Mouse (Mus musculus) kidney, adult 2 months (tissue): Measurements from ENCODE around the gene Mex3a. TPM values are rescaled to one million over a fixed set of nuclear protein-coding genes. Genes with fewer than 3 reads are reported as not detected.

Source experiments
- DNase-seq: peaks from one replicate; pipeline ENCODE4 v3.0.0; 2021
- H3K27ac ChIP-seq: fragments of 200-500 bp; 2 replicates; pipeline ENCODE4 v1.5.1; 2012; ENCODE audit warnings: low read depth, low read length, control low read depth, inconsistent platforms; ENCODE audit not compliant: insufficient read depth
- H3K27me3 ChIP-seq: fragments of 200-500 bp; replicated peaks from 2 replicates; pipeline ENCODE4 v1.6.1; 2012; ENCODE audit warnings: mild to moderate bottlenecking, moderate library complexity, low read length, inconsistent platforms; ENCODE audit not compliant: control insufficient read depth, insufficient read depth
- H3K36me3 ChIP-seq: fragments of 200-500 bp; 2 replicates; pipeline ENCODE4 v1.6.1; 2012; ENCODE audit warnings: mild to moderate bottlenecking, moderate library complexity, low read length, inconsistent platforms; ENCODE audit not compliant: control insufficient read depth, insufficient read depth
- H3K4me1 ChIP-seq: fragments of 200-500 bp; 2 replicates; pipeline ENCODE4 v1.6.1; 2011; ENCODE audit warnings: low read length; ENCODE audit not compliant: control insufficient read depth, insufficient read depth
- H3K4me3 ChIP-seq: fragments of 200-500 bp; 2 replicates; pipeline ENCODE4 v1.5.1; 2011; ENCODE audit warnings: mild to moderate bottlenecking, low read depth, low read length, control low read depth; ENCODE audit not compliant: insufficient read depth
- CTCF ChIP-seq: fragments of 200-500 bp; conservative IDR thresholded peaks from 2 replicates; pipeline ENCODE4 v1.5.1; 2011; ENCODE audit warnings: low read depth, mild to moderate bottlenecking, control low read depth, low read length, moderate library complexity, mixed read lengths; ENCODE audit not compliant: insufficient read depth, insufficient read length
- POLR2A ChIP-seq: fragments of 200-500 bp; IDR thresholded peaks from one replicate; pipeline ENCODE4 v1.6.1; 2011; ENCODE audit warnings: low read depth, low read length, control low read depth
- whole genome bisulfite sequencing: fragments of 180-500 bp; shearing (Covaris S2); methylation state at CpG from one replicate; pipeline ENCODE4 v1.1.7; 2018; 5-methylcytosine and 5-hydroxymethylcytosine counted together
- polyA plus RNA-seq: library from polyadenylated mRNA; depleted of rRNA; stranded (reverse); fragments of >200 nt; gene quantifications from 2 replicates; pipeline ENCODE4 v1.2.3, GENCODE M21; 2012; rRNA removed

Mex3a gene
- polyA plus RNA-seq = 0.61 and 0.63 TPM in 2 replicates

- Histone ChIP-seq H3K4me3 (peak within 1 kb of the TSS; percentile 91), H3K27me3 (no peaks in the 10 kb centered on the region), H3K4me1 (peaks cover 17% of the 10 kb centered on the region; the same call in 1 of the 2 replicates), H3K36me3 (no peaks in the 10 kb centered on the region), H3K27ac (peak within 1 kb of the TSS; percentile 71; the same call in 1 of the 2 replicates)
- DNase-seq = no peak
- 1% methylated on average over 25 of the region's 31 CpGs for WGBS
- TF ChIP-seq POLR2A (no peak), CTCF (no peak)
Observed at GRCm38 (mm10) chr3:88532299-88532674, at the start of gene Mex3a. Mex3a (plus strand) TSS chr3:88532395.

- Histone ChIP-seq H3K4me1 (no peaks in the 10 kb centered on the region), H3K27ac (no peak overlapping the region), H3K36me3 (no peaks in the 10 kb centered on the region; the same call in 1 of the 2 replicates), H3K27me3 (no peaks in the 10 kb centered on the region), H3K4me3 (no peak overlapping the region)
- no peak for DNase-seq
- 80% methylated on average over 8 of the region's 8 CpGs for WGBS
- TF ChIP-seq CTCF (no peak), POLR2A (no peak)
Observed at GRCm38 (mm10) chr3:88483141-88483540, 49.1 kb upstream of the Mex3a start.

- Histone ChIP-seq H3K27ac (no peak overlapping the region), H3K4me1 (no peaks in the 10 kb centered on the region; the same call in 1 of the 2 replicates), H3K27me3 (no peaks in the 10 kb centered on the region), H3K36me3 (no peaks in the 10 kb centered on the region; the same call in 1 of the 2 replicates), H3K4me3 (no peak overlapping the region)
- 11% methylated on average over 5 of the region's 5 CpGs for WGBS
- DNase-seq = peak; percentile 76
- TF ChIP-seq POLR2A (no peak), CTCF (peak; percentile 93)
Observed at GRCm38 (mm10) chr3:88483621-88484020, 48.6 kb upstream of the Mex3a start.

GRCm38 (mm10) chr3:88484597-88485316 lies 47.4 kb upstream of the Mex3a start:
- WGBS = 75% methylated on average over 39 of the region's 39 CpGs
- TF ChIP-seq CTCF (no peak), POLR2A (no peak)
- Histone ChIP-seq H3K27ac (no peak overlapping the region), H3K36me3 (no peaks in the 10 kb centered on the region; the same call in 1 of the 2 replicates), H3K4me1 (no peaks in the 10 kb centered on the region; the same call in 1 of the 2 replicates), H3K4me3 (no peak overlapping the region), H3K27me3 (no peaks in the 10 kb centered on the region)
- DNase-seq = no peak

- Histone ChIP-seq H3K27ac (no peak overlapping the region), H3K27me3 (no peaks in the 10 kb centered on the region), H3K4me1 (no peaks in the 10 kb centered on the region; the same call in 1 of the 2 replicates), H3K36me3 (no peaks in the 10 kb centered on the region; the same call in 1 of the 2 replicates), H3K4me3 (no peak overlapping the region)
- DNase-seq = no peak
- no peak for TF ChIP-seq CTCF
- WGBS = 86% methylated on average over 5 of the region's 5 CpGs
Observed at GRCm38 (mm10) chr3:88486043-88486442, 46.2 kb upstream of the Mex3a start.

GRCm38 (mm10) chr3:88486887-88487286 lies 45.3 kb upstream of the Mex3a start:
- Histone ChIP-seq H3K27ac (no peak overlapping the region), H3K27me3 (no peaks in the 10 kb centered on the region), H3K4me1 (no peaks in the 10 kb centered on the region; the same call in 1 of the 2 replicates), H3K36me3 (no peaks in the 10 kb centered on the region; the same call in 1 of the 2 replicates), H3K4me3 (no peak overlapping the region)
- no peak for DNase-seq
- WGBS = 90% methylated on average over 4 of the region's 4 CpGs
- TF ChIP-seq POLR2A (no peak), CTCF (no peak)

- Histone ChIP-seq H3K36me3 (no peaks in the 10 kb centered on the region), H3K4me1 (no peaks in the 10 kb centered on the region; the same call in 1 of the 2 replicates), H3K4me3 (no peak overlapping the region), H3K27ac (no peak overlapping the region), H3K27me3 (no peaks in the 10 kb centered on the region)
- 95% methylated on average over 1 of the region's 1 CpGs for WGBS
- TF ChIP-seq CTCF (no peak), POLR2A (no peak)
- DNase-seq = no peak
Observed at GRCm38 (mm10) chr3:88487396-88487795, 44.8 kb upstream of the Mex3a start.
